In the genomic region with DNA sequence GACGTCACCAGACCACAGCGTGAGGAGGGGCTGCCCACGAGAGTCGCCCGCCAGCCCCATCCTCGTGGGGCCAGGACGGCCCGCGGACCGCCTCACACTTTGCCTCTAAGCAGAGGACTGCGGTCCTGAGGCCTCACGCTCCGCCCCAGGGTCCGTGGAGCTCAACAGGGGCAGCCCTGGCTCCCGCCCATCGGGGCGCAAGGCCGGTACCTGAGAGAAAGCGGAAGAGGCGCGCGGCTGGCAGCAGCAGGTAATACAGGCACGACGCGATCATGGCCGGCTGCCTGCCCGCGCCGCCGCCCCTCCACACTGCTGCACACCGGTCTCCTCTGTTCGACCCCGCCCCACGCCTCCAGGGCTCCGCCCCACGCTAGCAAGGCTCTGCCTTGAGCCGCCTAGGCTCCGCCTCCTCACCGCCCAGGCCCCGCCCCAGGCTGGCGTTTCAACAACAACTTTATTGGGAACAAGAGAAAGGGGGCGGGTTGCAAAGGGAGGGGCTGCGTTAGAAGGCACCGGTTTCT, we compare ENCODE assay signal across 8 mouse cellular contexts. TPM values are rescaled to one million over a fixed set of nuclear protein-coding genes. Genes with fewer than 3 reads are reported as not detected.
A peak's percentile ranks its signal among the peaks of the same experiment; 100 is the strongest.
DNase-seq lines count a peak whose midpoint lies in the region; ATAC-seq lines count a peak whose summit lies in the region.

A gene (minus strand): TSS at position 341 of the 521 bp plus-strand sequence.

- intact Hi-C loops in gastrocnemius, postnatal 14 days (cut with DNase I; ENCODE audit: low total_unique reads), result no loop called here
- intact Hi-C loops in left cerebral cortex, postnatal 10 days (cut with DNase I), result no loop called here

- DNase-seq in adrenal gland, adult (ENCODE audit: inconsistent age in 2 of 2, low spot score in 1 of 2), result peak; percentile 97 to 98
- DNase-seq in embryo, embryonic 10.5 days (ENCODE audit: low spot score), result peak; percentile 97
- DNase-seq in gastrocnemius, postnatal 14 days, result peak; percentile 97
- peak; percentile 92 to 99 for DNase-seq in left cerebral cortex, postnatal 10 days (ENCODE audit: extremely low spot score in 1 of 2, low spot score in 2 of 2)
- peak; percentile 95 for DNase-seq in right cerebral cortex, postnatal 25 days
- peak; percentile 93 to 95 for DNase-seq in urinary bladder, postnatal 4 days (ENCODE audit: low spot score in 2 of 2)

- peak; percentile 99 for ATAC-seq in inflammation-experienced regulatory T-cells, adult 6 months
- ATAC-seq in megakaryocyte-erythroid progenitor cell, adult 5-6 weeks (replicated peaks; ENCODE audit: low FRiP score, low TSS enrichment, poor library complexity, severe bottlenecking), result peak; percentile 99

RNA-seq across cellular contexts. Expression of the gene that starts here (rescaled TPM):
- total RNA-seq in gastrocnemius, postnatal 14 days (2021), result 1 to 10 TPM; 4.6 to 4.7 TPM
- polyA plus RNA-seq in inflammation-experienced regulatory T-cells, adult 6 months (2017; shearing (Covaris generic)), result 1 to 10 TPM; 3.8 to 7.2 (median 7.1) TPM
- 1 to 10 TPM; 9.0 to 9.8 TPM for total RNA-seq in left cerebral cortex, postnatal 10 days (2021)
- total RNA-seq in megakaryocyte-erythroid progenitor cell, adult 5-6 weeks (2014; fragmentation: Nextera tagmentation), result 4.3 and 7.2 TPM in 2 replicates
- 0.85 and 4.7 TPM in 2 replicates for total RNA-seq in megakaryocyte-erythroid progenitor cell, adult 5-6 weeks (2017)

Comparison
In these comparisons a context has a peak if more than half of its experiments do, and no peak if none do; other contexts are left out.
1. Peak in every context shown above with its lines: DNase-seq and ATAC-seq.